17 mouse cellular contexts compared by ENCODE assay signal in genomic region chr17:5744016-5744415, GRCm38 (mm10).
"Had no signal": no experiment of that assay in that cellular context is flagged by ENCODE, and none has a peak within 500 bp of the region (broad histone marks: within the 10 kb centered on the region; RNA-seq: fewer than 3 reads in every experiment).

No protein-coding gene starts in this region.

- DNase-seq: retina, postnatal 1 day; right cerebral cortex, adult 18-20 months; right cerebral cortex, postnatal 14 days; right cerebral cortex, postnatal 25 days; right cerebral cortex, postnatal 4 days; spleen, adult 18-20 months; thymus, adult 18-20 months; thymus, adult 2 months; thymus, postnatal 14 days; thymus, postnatal 25 days; thymus, postnatal 36 days; thymus, postnatal 4 days had no signal

- H3K4me3 ChIP-seq: neural tube, embryonic 12.5 days; neural tube, embryonic 13.5 days; neural tube, embryonic 15.5 days; stomach, embryonic 15.5 days had no signal

- H3K9ac ChIP-seq: neural tube, embryonic 12.5 days; neural tube, embryonic 13.5 days; neural tube, embryonic 15.5 days; stomach, embryonic 15.5 days had no signal

- H3K27ac ChIP-seq: neural tube, embryonic 12.5 days; neural tube, embryonic 13.5 days; neural tube, embryonic 15.5 days; stomach, embryonic 15.5 days; stomach, postnatal 0 days had no signal

- H3K9me3 ChIP-seq: neural tube, embryonic 12.5 days; neural tube, embryonic 13.5 days; neural tube, embryonic 15.5 days; stomach, embryonic 15.5 days had no signal

- H3K4me1 ChIP-seq: neural tube, embryonic 12.5 days; neural tube, embryonic 13.5 days; neural tube, embryonic 15.5 days had no signal

- H3K27me3 ChIP-seq: neural tube, embryonic 12.5 days; neural tube, embryonic 13.5 days; neural tube, embryonic 15.5 days; stomach, embryonic 15.5 days had no signal

- H3K36me3 ChIP-seq: neural tube, embryonic 12.5 days; stomach, embryonic 15.5 days had no signal

- H3K4me2 ChIP-seq: neural tube, embryonic 12.5 days; neural tube, embryonic 13.5 days; neural tube, embryonic 15.5 days; stomach, embryonic 15.5 days had no signal
